Comparison of ENCODE assay signal across 27 mouse cellular contexts in the genomic region with DNA sequence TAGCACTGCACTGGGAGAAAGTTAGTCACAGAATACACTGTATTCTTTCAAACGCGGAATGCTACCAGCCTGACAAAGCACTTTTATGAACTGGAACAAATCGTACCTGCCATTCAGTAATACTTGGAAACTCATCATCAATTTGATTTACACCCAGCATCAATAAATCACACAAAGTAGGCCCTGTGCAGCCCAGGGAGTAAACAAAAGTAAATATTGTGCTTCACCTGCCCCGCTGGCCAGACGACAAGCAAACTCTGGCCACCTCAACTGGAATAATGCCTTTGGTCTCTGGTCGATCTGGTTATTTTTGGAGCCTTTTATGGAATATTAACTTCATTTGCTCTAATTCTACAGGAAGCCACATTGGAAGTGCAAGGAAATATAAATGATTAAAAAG. TPM values are rescaled to one million over a fixed set of nuclear protein-coding genes. Genes with fewer than 3 reads are reported as not detected.
DNase-seq lines count a peak whose midpoint lies in the region; ATAC-seq and TF ChIP-seq lines count a peak whose summit lies in the region.
"Had no signal": no experiment of that assay in that cellular context is flagged by ENCODE, and none has a peak within 500 bp of the region (broad histone marks: within the 10 kb centered on the region; RNA-seq: fewer than 3 reads in every experiment).

No protein-coding gene starts in this region.

- no peak for TF ChIP-seq CTCF in layer of hippocampus, adult 2 months (conservative IDR thresholded peaks at IDR 0.05)

- peaks cover 53% of the 10 kb centered on the region for H3K4me1 ChIP-seq in kidney, embryonic 15.5 days
- H3K4me1 ChIP-seq: forebrain, embryonic 15.5 days; heart, embryonic 12.5 days; heart, embryonic 15.5 days had no signal

- H3K27ac ChIP-seq in kidney, embryonic 15.5 days = peak overlapping the region; percentile 85
- peak overlapping the region; percentile 23; the same call in 1 of the 2 replicates for H3K27ac ChIP-seq in layer of hippocampus, adult 2 months
- H3K27ac ChIP-seq: embryonic facial prominence, embryonic 10.5 days; embryonic facial prominence, embryonic 13.5 days; forebrain, embryonic 12.5 days; forebrain, embryonic 15.5 days; heart, embryonic 15.5 days; hindbrain, embryonic 10.5 days; hindbrain, embryonic 13.5 days had no signal

- WGBS in kidney, embryonic 15.5 days = 19% methylated on average over 6 of the region's 6 CpGs

- no peak overlapping the region for H3K4me2 ChIP-seq in kidney, embryonic 15.5 days
- H3K4me2 ChIP-seq: embryonic facial prominence, embryonic 13.5 days; forebrain, embryonic 12.5 days; forebrain, embryonic 15.5 days; heart, embryonic 12.5 days; heart, embryonic 15.5 days; hindbrain, embryonic 13.5 days had no signal

- H3K27me3 ChIP-seq in kidney, embryonic 15.5 days = no peaks in the 10 kb centered on the region
- H3K27me3 ChIP-seq: embryonic facial prominence, embryonic 13.5 days; forebrain, embryonic 15.5 days; heart, embryonic 12.5 days; heart, embryonic 15.5 days had no signal

- H3K36me3 ChIP-seq in kidney, embryonic 15.5 days = no peaks in the 10 kb centered on the region
- H3K36me3 ChIP-seq: embryonic facial prominence, embryonic 10.5 days; forebrain, embryonic 12.5 days; forebrain, embryonic 15.5 days; heart, embryonic 12.5 days; heart, embryonic 15.5 days; hindbrain, embryonic 10.5 days; hindbrain, embryonic 13.5 days had no signal

- no peak overlapping the region for H3K9ac ChIP-seq in kidney, embryonic 15.5 days
- H3K9ac ChIP-seq: embryonic facial prominence, embryonic 13.5 days; forebrain, embryonic 12.5 days; forebrain, embryonic 15.5 days; heart, embryonic 12.5 days; heart, embryonic 15.5 days; hindbrain, embryonic 13.5 days had no signal

- H3K4me3 ChIP-seq in kidney, embryonic 15.5 days (replicated peaks) = no peak overlapping the region
- H3K4me3 ChIP-seq in layer of hippocampus, adult 2 months = no peak overlapping the region
- H3K4me3 ChIP-seq: embryonic facial prominence, embryonic 10.5 days; embryonic facial prominence, embryonic 13.5 days; erythroblast, embryonic 14.5 days; forebrain, embryonic 12.5 days; forebrain, embryonic 15.5 days; heart, embryonic 12.5 days; heart, embryonic 15.5 days; hindbrain, embryonic 10.5 days; hindbrain, embryonic 13.5 days had no signal

- DNase-seq in kidney, adult 18-20 months = peak; percentile 35
- DNase-seq in kidney, adult 8-10 months = no peak
- no peak for DNase-seq in kidney, postnatal 10 days
- DNase-seq in layer of hippocampus, adult 2 months (ENCODE audit: low spot score in 2 of 2) = no peak
- no peak for DNase-seq in layer of hippocampus, adult 9-11 months
- DNase-seq: adrenal gland, adult 8-10 months; adrenal gland, postnatal 25 days; cerebellum, adult 11-12 months; cerebellum, adult 8-10 months; cerebellum, postnatal 10 days; cerebellum, postnatal 36 days; embryo, embryonic 11 days; gastrocnemius, postnatal 25 days; heart, adult 18-20 months; heart, postnatal 10 days; heart, postnatal 36 days had no signal

- ATAC-seq in kidney, embryonic 15.5 days (replicated peaks; ENCODE audit: low FRiP score) = no peak
- ATAC-seq: activated CD4-positive, CD25-positive, alpha-beta regulatory T cell, adult 4 months; forebrain, embryonic 15.5 days had no signal

- H3K9me3 ChIP-seq in kidney, embryonic 15.5 days (replicated peaks) = no peaks in the 10 kb centered on the region
- H3K9me3 ChIP-seq: embryonic facial prominence, embryonic 10.5 days; embryonic facial prominence, embryonic 13.5 days; forebrain, embryonic 12.5 days; forebrain, embryonic 15.5 days; heart, embryonic 12.5 days; heart, embryonic 15.5 days; hindbrain, embryonic 10.5 days; hindbrain, embryonic 13.5 days had no signal

RNA-seq across cellular contexts. Expression of a gene that starts 23.0 kb away (rescaled TPM):
- polyA plus RNA-seq in kidney, embryonic 15.5 days (2015; fragmentation: Nextera tagmentation; extraction: Ambion mirVana) = 8.4 and 9.2 TPM in 2 replicates
- total RNA-seq in layer of hippocampus, adult 2 months (2021) = 10 to 100 TPM; 33.0 to 36.4 TPM
